Mouse (Mus musculus): ENCODE measurements around the gene Xrra1.

DNA sequence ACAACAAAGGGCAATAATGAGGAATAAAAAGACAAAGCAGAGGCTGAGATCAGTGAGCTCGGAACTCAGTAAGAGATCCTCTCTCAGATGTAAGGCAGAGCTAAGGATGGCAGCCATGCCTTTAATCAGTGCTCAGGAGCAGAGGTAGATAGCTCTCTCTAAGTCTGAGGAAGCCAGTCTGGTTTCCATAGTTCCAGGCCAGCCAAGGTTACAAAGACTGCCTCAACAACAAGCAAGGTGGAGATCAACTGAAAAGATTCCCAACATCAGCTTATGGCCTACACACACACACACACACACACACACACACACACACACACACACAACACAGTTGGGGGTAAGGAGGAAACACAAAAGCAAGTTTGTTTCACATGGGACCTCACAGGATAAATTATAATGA, 7.8 kb upstream of the Xrra1 start:
- TF ChIP-seq POLR2A (IDR thresholded peaks at IDR 0.05; ENCODE audit: insufficient read depth, low read length) (no peak), CTCF (IDR thresholded peaks at IDR 0.05; ENCODE audit: low read depth, low read length) (no peak), EP300 (IDR thresholded peaks at IDR 0.05; ENCODE audit: insufficient read depth, low read depth, low read length) (no peak)
